Mouse (Mus musculus): ENCODE results near the gene Cltc. TPM values are rescaled to one million over a fixed set of nuclear protein-coding genes. Genes with fewer than 3 reads are reported as not detected.

The Cltc gene
- polyA plus RNA-seq, 1 experiment, result 453 TPM

GRCm38 (mm10) chr11:86644553-86644952, 112.8 kb downstream of the Cltc start:
- no peak overlapping the region for H3K4me3 ChIP-seq (ENCODE audit: low read depth, low read length)
- peaks cover 3% of the 10 kb centered on the region for H3K36me3 ChIP-seq (ENCODE audit: control insufficient read depth, insufficient read depth, low read length, poor library complexity, severe bottlenecking)
- no peak overlapping the region for H3K27ac ChIP-seq (ENCODE audit: insufficient read depth, low read length)
- no peaks in the 10 kb centered on the region for H3K27me3 ChIP-seq (ENCODE audit: control insufficient read depth, insufficient read depth, low read length, poor library complexity, severe bottlenecking)
- H3K9ac ChIP-seq (ENCODE audit: low read depth, poor library complexity, severe bottlenecking), result no peak overlapping the region
- TF ChIP-seq EP300 (IDR thresholded peaks at IDR 0.05; ENCODE audit: insufficient read depth, low read depth, low read length), result no peak
- no peak for TF ChIP-seq POLR2A (IDR thresholded peaks at IDR 0.05; ENCODE audit: insufficient read depth, low read length)
- TF ChIP-seq CTCF (IDR thresholded peaks at IDR 0.05; ENCODE audit: low read depth, low read length), result no peak
- no peaks in the 10 kb centered on the region for H3K9me3 ChIP-seq (replicated peaks; ENCODE audit: control insufficient read depth, insufficient read depth, low read length, poor library complexity, severe bottlenecking)
- H3K4me1 ChIP-seq (ENCODE audit: control insufficient read depth, insufficient read depth, low read length), result no peaks in the 10 kb centered on the region

Other genes starting within 250 kb of the Cltc start
- gene Rps6kb1, start 212.8 kb downstream of the Cltc start, polyA plus RNA-seq (2011; ENCODE audit: insufficient read depth, insufficient read length, low read depth, missing spikeins), result 82.2 and 86.3 TPM in 2 replicates
- 9.7 and 12.1 TPM in 2 replicates for gene Tubd1, start 212.6 kb downstream of the Cltc start, polyA plus RNA-seq (2011; ENCODE audit: insufficient read depth, insufficient read length, low read depth, missing spikeins)
- gene Vmp1, start 73.7 kb downstream of the Cltc start, polyA plus RNA-seq (2011; ENCODE audit: insufficient read depth, insufficient read length, low read depth, missing spikeins), result 101 and 113 TPM in 2 replicates
- gene Ptrh2, start 73.6 kb downstream of the Cltc start, polyA plus RNA-seq (2011; ENCODE audit: insufficient read depth, insufficient read length, low read depth, missing spikeins), result 15.8 and 16.1 TPM in 2 replicates
- gene Dhx40, start 50.2 kb upstream of the Cltc start, polyA plus RNA-seq (2011; ENCODE audit: insufficient read depth, insufficient read length, low read depth, missing spikeins), result 48.3 and 51.5 TPM in 2 replicates
- gene Ypel2, start 236.1 kb upstream of the Cltc start, polyA plus RNA-seq (2011; ENCODE audit: insufficient read depth, insufficient read length, low read depth, missing spikeins), result 6.2 and 6.9 TPM in 2 replicates